ENCODE assay signal across 17 mouse cellular contexts in the genomic region with DNA sequence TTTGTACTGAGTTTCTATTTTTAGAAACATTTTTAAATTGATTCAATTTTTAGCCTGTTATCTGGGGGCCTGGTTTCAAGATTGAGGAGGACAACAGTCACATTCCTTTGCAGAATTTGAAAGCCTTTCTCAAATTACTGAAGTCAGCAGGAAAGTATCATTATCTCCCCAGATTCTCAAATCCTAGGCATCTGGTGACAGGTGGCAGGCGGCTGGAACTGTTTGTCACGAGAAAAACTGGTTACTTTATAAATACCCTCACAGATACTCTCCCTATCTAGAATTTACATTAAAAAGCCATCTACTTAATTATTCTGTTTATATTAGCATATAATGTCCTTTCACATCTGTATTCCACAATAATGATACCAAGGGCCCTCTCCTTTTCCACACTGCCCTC. TPM values are rescaled to one million over a fixed set of nuclear protein-coding genes. Genes with fewer than 3 reads are reported as not detected.
"Had no signal": no experiment of that assay in that cellular context is flagged by ENCODE, and none has a peak within 500 bp of the region (broad histone marks: within the 10 kb centered on the region; RNA-seq: fewer than 3 reads in every experiment).

No protein-coding gene starts in this region.

- H3K4me2 ChIP-seq: limb, embryonic 12.5 days; liver, embryonic 13.5 days; lung, embryonic 15.5 days; midbrain, embryonic 11.5 days; midbrain, embryonic 15.5 days; neural tube, embryonic 13.5 days had no signal

- H3K27ac ChIP-seq: limb, embryonic 12.5 days; liver, embryonic 13.5 days; lung, embryonic 15.5 days; macrophage; midbrain, embryonic 15.5 days; neural tube, embryonic 13.5 days had no signal

- H3K9me3 ChIP-seq: limb, embryonic 12.5 days; liver, embryonic 13.5 days; lung, embryonic 15.5 days; midbrain, embryonic 15.5 days; neural tube, embryonic 13.5 days had no signal

- DNase-seq: liver; liver, embryonic 13.5 days; liver, postnatal 0 days; lung, postnatal 14 days; retina, postnatal 1 day; right cerebral cortex, postnatal 4 days; spleen, adult 18-20 months; thymus, adult 18-20 months; thymus, postnatal 14 days had no signal

- H3K27me3 ChIP-seq: limb, embryonic 12.5 days; liver, embryonic 13.5 days; lung, embryonic 15.5 days; megakaryocyte, embryonic 14.5 days; midbrain, embryonic 15.5 days; neural tube, embryonic 13.5 days had no signal

- ATAC-seq: liver, postnatal 0 days; midbrain, embryonic 15.5 days had no signal

- H3K9ac ChIP-seq: limb, embryonic 12.5 days; liver, embryonic 13.5 days; liver, postnatal 0 days; lung, embryonic 15.5 days; midbrain, embryonic 15.5 days; neural tube, embryonic 13.5 days had no signal

- H3K4me3 ChIP-seq: limb, embryonic 12.5 days; liver, embryonic 13.5 days; lung, embryonic 15.5 days; midbrain, embryonic 15.5 days; neural tube, embryonic 13.5 days had no signal

- H3K36me3 ChIP-seq: limb, embryonic 12.5 days; liver, embryonic 13.5 days; lung, embryonic 15.5 days; midbrain, embryonic 15.5 days; neural tube, embryonic 13.5 days had no signal

- H3K4me1 ChIP-seq: limb, embryonic 12.5 days; liver, embryonic 13.5 days; lung, embryonic 15.5 days; megakaryocyte, embryonic 14.5 days had no signal

RNA-seq across cellular contexts. Expression of a gene that starts 56.1 kb away (rescaled TPM):
- total RNA-seq: monocyte, adult 5-6 weeks had no signal
